Mouse (Mus musculus) layer of hippocampus, adult 9-11 months (tissue): ENCODE results near the gene Oip5.

Source experiments
- DNase-seq: peaks from one replicate; pipeline ENCODE4 v3.0.0; 2022

Gene Oip5

DNA sequence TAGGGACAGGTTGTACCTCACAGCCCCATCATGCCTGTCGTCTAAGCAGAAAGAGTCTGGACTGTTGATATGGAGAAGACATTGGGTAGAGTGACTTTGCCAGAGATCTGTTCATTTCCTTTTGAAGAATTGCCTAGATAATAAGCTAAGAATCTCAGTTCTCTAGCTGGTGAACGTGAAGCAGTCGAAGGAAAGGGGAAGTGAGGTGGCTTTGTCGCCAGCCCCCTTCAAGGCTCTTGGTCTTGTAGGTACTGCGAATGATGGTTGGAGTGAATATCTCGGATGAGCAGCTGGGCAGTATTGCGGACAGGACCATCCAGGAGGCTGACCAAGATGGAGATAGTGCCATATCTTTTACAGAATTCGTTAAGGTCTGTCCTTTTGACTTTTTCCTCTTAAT lies 34.0 kb downstream of the Oip5 start:
- no peak for DNase-seq

DNA sequence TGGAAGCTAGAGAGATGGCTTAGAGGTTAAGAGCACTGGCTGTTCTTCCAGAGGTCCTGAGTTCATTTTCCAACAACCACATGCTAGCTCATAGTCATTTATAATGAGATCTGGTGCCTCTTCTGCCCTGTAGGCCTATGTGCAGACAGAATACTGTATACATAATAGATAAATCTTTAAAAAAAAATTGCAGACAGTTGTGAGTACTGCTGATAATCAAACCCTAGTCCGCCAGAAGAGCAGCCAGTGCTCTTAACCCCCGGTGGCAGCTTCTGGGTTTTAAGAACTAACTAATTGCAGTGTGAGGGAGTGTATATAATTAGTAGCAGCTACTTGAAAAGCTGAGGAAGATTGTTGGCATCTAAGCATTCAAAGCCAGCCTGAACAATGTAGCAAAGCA lies 34.8 kb downstream of the Oip5 start:
- no peak for DNase-seq

DNA sequence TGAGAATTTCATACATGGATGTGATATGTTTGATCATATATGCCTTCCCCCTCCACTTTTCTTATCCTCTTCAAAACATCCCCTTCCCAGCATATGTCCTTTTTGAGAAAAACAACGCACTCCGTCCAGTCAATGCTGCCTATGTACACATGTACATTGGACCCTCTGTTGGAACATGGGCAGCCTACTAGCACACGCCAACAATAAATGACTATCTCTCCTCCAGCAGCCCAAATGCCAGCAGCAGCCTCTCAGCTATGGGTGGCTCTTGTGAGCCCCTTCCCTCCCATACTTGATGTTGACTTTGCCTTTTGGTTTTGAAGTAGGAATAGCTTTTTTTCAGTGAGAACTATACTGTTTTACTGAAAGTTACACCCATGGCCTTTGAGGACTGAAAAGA lies 36.7 kb downstream of the Oip5 start:
- DNase-seq: no peak

GRCm38 (mm10) chr2:119572471-119572870 lies 45.8 kb downstream of the Oip5 start:
- DNase-seq: no peak

DNA sequence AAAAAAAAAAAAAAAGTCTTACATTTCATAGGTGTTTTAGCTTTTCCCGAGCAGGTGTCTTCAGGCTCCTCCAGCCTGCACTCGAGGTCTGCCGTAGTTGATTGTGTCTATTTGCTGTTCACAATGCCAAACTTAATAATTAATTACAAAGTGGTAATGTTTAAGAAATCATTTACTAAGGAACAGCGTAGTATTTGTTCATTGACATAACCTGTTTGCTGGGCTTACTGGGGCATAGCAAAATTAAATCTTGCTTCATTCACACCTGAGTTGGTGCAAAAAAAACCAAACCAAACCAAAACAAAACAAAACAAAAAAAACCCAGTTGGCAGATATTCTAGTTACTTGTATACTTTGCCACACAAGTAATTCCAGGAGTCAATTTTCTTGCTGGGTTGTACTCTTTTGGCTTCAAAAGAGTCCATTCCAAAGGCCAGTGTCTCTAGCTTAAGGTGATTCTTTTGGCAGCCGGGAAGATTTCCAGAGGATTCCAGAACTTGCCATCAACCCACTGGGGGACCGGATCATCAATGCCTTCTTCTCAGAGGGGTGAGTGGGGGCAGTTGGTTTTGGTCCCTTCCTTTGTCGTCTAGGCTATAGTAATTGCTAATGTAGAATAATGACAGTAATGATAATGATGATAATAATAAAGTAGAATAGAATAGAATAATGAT lies 52.0 kb downstream of the Oip5 start:
- no peak for DNase-seq

DNA sequence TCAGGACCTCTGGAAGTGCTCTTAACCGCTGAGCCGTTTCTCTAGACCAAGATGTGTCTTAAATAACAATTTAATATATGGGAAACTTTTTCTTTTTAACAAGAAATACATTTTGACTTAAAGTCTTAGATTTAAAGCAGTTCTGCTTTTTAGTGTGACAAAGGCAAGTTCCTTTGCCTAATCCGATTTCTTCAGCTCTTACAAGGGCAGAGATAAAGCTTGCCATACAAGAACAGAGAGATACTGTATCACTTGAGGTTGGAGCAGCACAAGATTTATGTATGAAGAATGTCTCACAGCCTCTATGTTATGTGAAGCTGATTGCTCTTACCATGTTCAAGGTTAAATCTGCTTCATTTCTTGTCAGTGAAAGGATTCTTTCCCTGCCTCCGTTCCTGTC lies 53.0 kb downstream of the Oip5 start:
- no peak for DNase-seq

GRCm38 (mm10) chr2:119561794-119562193 lies 56.5 kb downstream of the Oip5 start:
- no peak for DNase-seq
